Comparison of ENCODE assay signal across 7 mouse cellular contexts in genomic region chr2:106955621-106956020, GRCm38 (mm10). TPM values are rescaled to one million over a fixed set of nuclear protein-coding genes. Genes with fewer than 3 reads are reported as not detected.
A peak's percentile ranks its signal among the peaks of the same experiment; 100 is the strongest.
DNase-seq lines count a peak whose midpoint lies in the region; TF ChIP-seq lines count a peak whose summit lies in the region.

No protein-coding gene starts in this region.

- H3K27me3 ChIP-seq in kidney, adult 2 months (replicated peaks; ENCODE audit: control insufficient read depth, insufficient read depth, low read length): no peaks in the 10 kb centered on the region

- no peak overlapping the region for H3K27ac ChIP-seq in kidney, adult 2 months (ENCODE audit: insufficient read depth, low read depth, low read length)

- no peak overlapping the region for H3K4me3 ChIP-seq in kidney, adult 2 months (ENCODE audit: insufficient read depth, low read depth, low read length)

- DNase-seq in left cerebral cortex, postnatal 14 days (ENCODE audit: low spot score in 2 of 2): peak; percentile 49 to 66
- no peak for DNase-seq in left cerebral cortex, adult 18-20 months (ENCODE audit: low spot score in 2 of 2)
- peak; percentile 47 for DNase-seq in Muller cell, postnatal 12 days (ENCODE audit: inconsistent ontology term)
- peak; percentile 54 to 78 for DNase-seq in cerebellum, postnatal 10 days
- DNase-seq in kidney, adult 2 months: peak; percentile 50
- DNase-seq in mesoderm, embryonic 11.5 days (ENCODE audit: low read depth, low spot score): peak; percentile 69
- DNase-seq in right cerebral cortex, adult 18-20 months: no peak

- TF ChIP-seq CTCF in kidney, adult 2 months (conservative IDR thresholded peaks at IDR 0.05; ENCODE audit: insufficient read depth, insufficient read length, low read depth, low read length): 0 out of 2 replicates have a peak, but pooled peaks have one; percentile 13

- H3K4me1 ChIP-seq in kidney, adult 2 months (ENCODE audit: control insufficient read depth, insufficient read depth, low read length): peaks cover 16% of the 10 kb centered on the region

- no peak for TF ChIP-seq POLR2A in kidney, adult 2 months (IDR thresholded peaks at IDR 0.05; ENCODE audit: low read depth, low read length)

- no peaks in the 10 kb centered on the region for H3K36me3 ChIP-seq in kidney, adult 2 months (ENCODE audit: control insufficient read depth, insufficient read depth, low read length)

- 9% methylated on average over 10 of the region's 10 CpGs for WGBS in kidney, adult 2 months

- intact Hi-C loops in left cerebral cortex, postnatal 14 days (cut with DNase I): loop anchor here (1.0 to 2.0 kb wide), 3 partner anchors 262 to 599 kb away; partner anchors contain the start of gene Mpped2

RNA-seq across cellular contexts. Expression of gene Arl14ep, which starts 18.6 kb away (rescaled TPM):
- total RNA-seq in left cerebral cortex, postnatal 14 days (2021): 10 to 100 TPM; 36.9 to 40.1 TPM
- total RNA-seq in left cerebral cortex, adult 18-20 months (2021): 10 to 100 TPM; 40.0 to 41.4 TPM
- polyA plus RNA-seq in kidney, adult 2 months (2012; rRNA removed): 5.7 and 6.7 TPM in 2 replicates

Comparison
In these comparisons a context has a peak if more than half of its experiments do, and no peak if none do; other contexts are left out.
1. DNase-seq: peak in left cerebral cortex, postnatal 14 days (2 of 2), Muller cell, postnatal 12 days (single experiment), cerebellum, postnatal 10 days (2 of 2), kidney, adult 2 months (single experiment) and mesoderm, embryonic 11.5 days (single experiment); none in left cerebral cortex, adult 18-20 months (0 of 2) and right cerebral cortex, adult 18-20 months (single experiment).